Mouse (Mus musculus) neural tube, embryonic 13.5 days (tissue): ENCODE measurements around the gene Camkmt. TPM values are rescaled to one million over a fixed set of nuclear protein-coding genes. Genes with fewer than 3 reads are reported as not detected.
A peak's percentile ranks its signal among the peaks of the same experiment; 100 is the strongest.

ENCODE experiments used
- ATAC-seq: fragments of 200-750 bp; cut with Nextera tagmentation; 2 replicates; pipeline ENCODE4 v1.8.0; 2017; ENCODE audit warnings: low read depth, mild to moderate bottlenecking, moderate TSS enrichment, moderate library complexity
- H3K27ac ChIP-seq: fragments of 300-500 bp; sonication (generic); replicated peaks from 2 replicates; pipeline ENCODE4 v1.5.1; 2015; ENCODE audit warnings: moderate library complexity, mild to moderate bottlenecking, inconsistent platforms
- H3K27me3 ChIP-seq: fragments of 300-500 bp; sonication (generic); 2 replicates; pipeline ENCODE4 v1.6.1; 2015; ENCODE audit warnings: mild to moderate bottlenecking, inconsistent platforms
- H3K36me3 ChIP-seq: fragments of 300-500 bp; sonication (generic); 2 replicates; pipeline ENCODE4 v1.6.1; 2015; ENCODE audit warnings: mild to moderate bottlenecking, inconsistent platforms
- H3K4me1 ChIP-seq: fragments of 300-500 bp; sonication (generic); replicated peaks from 2 replicates; pipeline ENCODE4 v1.6.1; 2015; ENCODE audit warnings: inconsistent platforms
- H3K4me2 ChIP-seq: fragments of 300-500 bp; sonication (generic); 2 replicates; pipeline ENCODE4 v1.6.1; 2015; ENCODE audit warnings: inconsistent platforms, mild to moderate bottlenecking, moderate library complexity
- H3K4me3 ChIP-seq: fragments of 300-500 bp; sonication (generic); 2 replicates; pipeline ENCODE4 v1.5.1; 2015; ENCODE audit warnings: mild to moderate bottlenecking, inconsistent platforms
- H3K9ac ChIP-seq: fragments of 300-500 bp; sonication (generic); 2 replicates; pipeline ENCODE4 v1.6.1; 2015; ENCODE audit warnings: moderate library complexity, mild to moderate bottlenecking, inconsistent platforms
- H3K9me3 ChIP-seq: fragments of 300-500 bp; sonication (generic); 2 replicates; pipeline ENCODE4 v1.6.1; 2016; ENCODE audit warnings: inconsistent platforms
- WGBS: fragments of 180-500 bp; shearing (Covaris S2); methylation state at CpG from one replicate; pipeline ENCODE4 v1.1.7; 2015; 5-methylcytosine and 5-hydroxymethylcytosine counted together
- polyA plus RNA-seq: library from polyadenylated mRNA; unstranded; fragments of >200 nt; fragmentation: Nextera tagmentation; extraction: Ambion mirVana; gene quantifications from 2 replicates; pipeline ENCODE4 v1.2.1, GENCODE M21; 2015

Gene Camkmt
- polyA plus RNA-seq, 1 experiment from 2014 or later, result 18.7 TPM

GRCm38 (mm10) chr17:85071088-85071775 is 19.1 kb upstream of the Camkmt start:
- H3K4me1 ChIP-seq, result peaks cover 16% of the 10 kb centered on the region
- no peak overlapping the region for H3K4me3 ChIP-seq
- ATAC-seq, result peak; percentile 55; the same call in 1 of the 2 replicates
- no peak overlapping the region for H3K4me2 ChIP-seq
- H3K27me3 ChIP-seq, result no peaks in the 10 kb centered on the region
- no peak overlapping the region for H3K27ac ChIP-seq
- H3K9ac ChIP-seq, result no peak overlapping the region
- no peaks in the 10 kb centered on the region for H3K9me3 ChIP-seq
- WGBS, result 74% methylated on average over 8 of the region's 8 CpGs
- H3K36me3 ChIP-seq, result peaks cover 79% of the 10 kb centered on the region

- H3K4me1 ChIP-seq, result peaks cover 16% of the 10 kb centered on the region
- H3K36me3 ChIP-seq, result peaks cover 79% of the 10 kb centered on the region
- no peaks in the 10 kb centered on the region for H3K27me3 ChIP-seq
- peak overlapping the region; percentile 46 for H3K27ac ChIP-seq
- 21% methylated on average over 11 of the region's 11 CpGs for WGBS
- no peaks in the 10 kb centered on the region for H3K9me3 ChIP-seq
- H3K4me3 ChIP-seq, result no peak overlapping the region
- peak; percentile 52; the same call in 1 of the 2 replicates for ATAC-seq
- H3K4me2 ChIP-seq, result peak overlapping the region; percentile 19
- H3K9ac ChIP-seq, result 0 out of 2 replicates have a peak overlapping the region, but pooled peaks have one; percentile 14
These were observed 18.0 kb upstream of the Camkmt start for GRCm38 (mm10) chr17:85072383-85072782.

GRCm38 (mm10) chr17:85073214-85073613 is 17.1 kb upstream of the Camkmt start:
- no peak for ATAC-seq
- peaks cover 80% of the 10 kb centered on the region for H3K36me3 ChIP-seq
- no peaks in the 10 kb centered on the region for H3K9me3 ChIP-seq
- no peak overlapping the region for H3K4me3 ChIP-seq
- peaks cover 16% of the 10 kb centered on the region for H3K4me1 ChIP-seq
- peak overlapping the region; percentile 46; the same call in 1 of the 2 replicates for H3K27ac ChIP-seq
- no peak overlapping the region for H3K4me2 ChIP-seq
- H3K27me3 ChIP-seq, result no peaks in the 10 kb centered on the region
- H3K9ac ChIP-seq, result no peak overlapping the region
- 39% methylated on average over 7 of the region's 7 CpGs for WGBS

- peaks cover 16% of the 10 kb centered on the region for H3K4me1 ChIP-seq
- H3K36me3 ChIP-seq, result peaks cover 80% of the 10 kb centered on the region
- H3K9ac ChIP-seq, result no peak overlapping the region
- no peaks in the 10 kb centered on the region for H3K9me3 ChIP-seq
- no peak for ATAC-seq
- no peak overlapping the region for H3K27ac ChIP-seq
- H3K4me2 ChIP-seq, result no peak overlapping the region
- H3K4me3 ChIP-seq, result no peak overlapping the region
- WGBS, result 95% methylated on average over 4 of the region's 4 CpGs
- H3K27me3 ChIP-seq, result no peaks in the 10 kb centered on the region
These were observed 16.3 kb upstream of the Camkmt start for GRCm38 (mm10) chr17:85074083-85074482.

- Histone ChIP-seq H3K4me2 (no peak overlapping the region), H3K27me3 (no peaks in the 10 kb centered on the region), H3K27ac (no peak overlapping the region), H3K9ac (no peak overlapping the region), H3K9me3 (no peaks in the 10 kb centered on the region), H3K36me3 (peaks cover 71% of the 10 kb centered on the region), H3K4me1 (no peaks in the 10 kb centered on the region), H3K4me3 (no peak overlapping the region)
- WGBS, result 88% methylated on average over 3 of the region's 3 CpGs
- no peak for ATAC-seq
These were observed 11.1 kb upstream of the Camkmt start for GRCm38 (mm10) chr17:85079276-85079675.

- H3K9me3 ChIP-seq, result no peaks in the 10 kb centered on the region
- no peak overlapping the region for H3K4me3 ChIP-seq
- H3K36me3 ChIP-seq, result peaks cover 57% of the 10 kb centered on the region
- H3K9ac ChIP-seq, result no peak overlapping the region
- WGBS, result 94% methylated on average over 11 of the region's 11 CpGs
- no peak overlapping the region for H3K27ac ChIP-seq
- ATAC-seq, result no peak
- H3K4me2 ChIP-seq, result no peak overlapping the region
- no peaks in the 10 kb centered on the region for H3K4me1 ChIP-seq
- no peaks in the 10 kb centered on the region for H3K27me3 ChIP-seq
These were observed 9.6 kb upstream of the Camkmt start for GRCm38 (mm10) chr17:85080781-85081180.

GRCm38 (mm10) chr17:85085335-85085734 is 5.0 kb upstream of the Camkmt start:
- 95% methylated on average over 2 of the region's 2 CpGs for WGBS
- Histone ChIP-seq H3K36me3 (peaks cover 16% of the 10 kb centered on the region), H3K27ac (no peak overlapping the region), H3K9me3 (no peaks in the 10 kb centered on the region), H3K9ac (no peak overlapping the region), H3K27me3 (no peaks in the 10 kb centered on the region), H3K4me1 (peaks cover 15% of the 10 kb centered on the region), H3K4me3 (no peak overlapping the region), H3K4me2 (no peak overlapping the region)
- no peak for ATAC-seq

GRCm38 (mm10) chr17:85086501-85086900 is 3.9 kb upstream of the Camkmt start:
- no peak overlapping the region for H3K4me3 ChIP-seq
- WGBS, result 89% methylated on average over 1 of the region's 1 CpGs
- peaks cover 9% of the 10 kb centered on the region for H3K36me3 ChIP-seq
- no peak overlapping the region for H3K4me2 ChIP-seq
- no peak overlapping the region for H3K9ac ChIP-seq
- H3K4me1 ChIP-seq, result peaks cover 20% of the 10 kb centered on the region
- no peaks in the 10 kb centered on the region for H3K27me3 ChIP-seq
- ATAC-seq, result no peak
- no peaks in the 10 kb centered on the region for H3K9me3 ChIP-seq
- no peak overlapping the region for H3K27ac ChIP-seq

- Histone ChIP-seq H3K9me3 (no peaks in the 10 kb centered on the region), H3K27ac (no peak overlapping the region), H3K27me3 (no peaks in the 10 kb centered on the region), H3K36me3 (peaks cover 5% of the 10 kb centered on the region), H3K4me3 (no peak overlapping the region), H3K4me1 (peaks cover 21% of the 10 kb centered on the region), H3K4me2 (no peak overlapping the region), H3K9ac (no peak overlapping the region)
- 85% methylated on average over 5 of the region's 5 CpGs for WGBS
- ATAC-seq, result no peak
These were observed 2.8 kb upstream of the Camkmt start for GRCm38 (mm10) chr17:85087591-85087990.

- Histone ChIP-seq H3K27me3 (no peaks in the 10 kb centered on the region), H3K4me3 (no peak overlapping the region), H3K4me2 (peak overlapping the region; percentile 67), H3K27ac (no peak overlapping the region), H3K36me3 (no peaks in the 10 kb centered on the region), H3K9ac (no peak overlapping the region), H3K4me1 (peaks cover 21% of the 10 kb centered on the region), H3K9me3 (no peaks in the 10 kb centered on the region)
- no peak for ATAC-seq
- 86% methylated on average over 11 of the region's 11 CpGs for WGBS
These were observed 2.0 kb upstream of the Camkmt start for GRCm38 (mm10) chr17:85088401-85088800.

- H3K27ac ChIP-seq, result no peak overlapping the region; the same call in 1 of the 2 replicates
These were observed 1.3 kb upstream of the Camkmt start for GRCm38 (mm10) chr17:85089011-85089410.

GRCm38 (mm10) chr17:85089621-85090020 is 731 bp upstream of the Camkmt start:
- ATAC-seq, result peak; percentile 41
- H3K9ac ChIP-seq, result peak overlapping the region; percentile 83
- no peaks in the 10 kb centered on the region for H3K36me3 ChIP-seq
- H3K27me3 ChIP-seq, result no peaks in the 10 kb centered on the region
- H3K4me3 ChIP-seq, result peak overlapping the region; percentile 89
- peak overlapping the region; percentile 94 for H3K27ac ChIP-seq
- H3K4me2 ChIP-seq, result peak overlapping the region; percentile 67
- under 1% methylated on average over 16 of the region's 16 CpGs for WGBS
- H3K4me1 ChIP-seq, result peaks cover 21% of the 10 kb centered on the region
- no peaks in the 10 kb centered on the region for H3K9me3 ChIP-seq

More at GRCm38 (mm10) chr17:85089011-85089410, 1.3 kb upstream of the Camkmt start:
- H3K4me2 ChIP-seq, result peak overlapping the region; percentile 67
- H3K4me1 ChIP-seq, result peaks cover 21% of the 10 kb centered on the region
- peak overlapping the region; percentile 89 for H3K4me3 ChIP-seq
- 50% methylated on average over 6 of the region's 6 CpGs for WGBS
- H3K27me3 ChIP-seq, result no peaks in the 10 kb centered on the region
- H3K9ac ChIP-seq, result peak overlapping the region; percentile 83
- no peaks in the 10 kb centered on the region for H3K36me3 ChIP-seq
- H3K9me3 ChIP-seq, result no peaks in the 10 kb centered on the region
- ATAC-seq, result no peak

GRCm38 (mm10) chr17:85091762-85092161 is 1.4 kb downstream of the Camkmt start:
- Histone ChIP-seq H3K4me1 (peaks cover 21% of the 10 kb centered on the region), H3K36me3 (no peaks in the 10 kb centered on the region; the same call in 1 of the 2 replicates), H3K27me3 (no peaks in the 10 kb centered on the region), H3K4me3 (no peak overlapping the region), H3K9ac (no peak overlapping the region), H3K27ac (no peak overlapping the region), H3K4me2 (peak overlapping the region; percentile 67; the same call in 1 of the 2 replicates), H3K9me3 (no peaks in the 10 kb centered on the region)
- WGBS, result 95% methylated on average over 6 of the region's 6 CpGs
- ATAC-seq, result no peak
